Mouse (Mus musculus): ENCODE measurements around the gene Hmgcs2.

Gene Hmgcs2

DNA sequence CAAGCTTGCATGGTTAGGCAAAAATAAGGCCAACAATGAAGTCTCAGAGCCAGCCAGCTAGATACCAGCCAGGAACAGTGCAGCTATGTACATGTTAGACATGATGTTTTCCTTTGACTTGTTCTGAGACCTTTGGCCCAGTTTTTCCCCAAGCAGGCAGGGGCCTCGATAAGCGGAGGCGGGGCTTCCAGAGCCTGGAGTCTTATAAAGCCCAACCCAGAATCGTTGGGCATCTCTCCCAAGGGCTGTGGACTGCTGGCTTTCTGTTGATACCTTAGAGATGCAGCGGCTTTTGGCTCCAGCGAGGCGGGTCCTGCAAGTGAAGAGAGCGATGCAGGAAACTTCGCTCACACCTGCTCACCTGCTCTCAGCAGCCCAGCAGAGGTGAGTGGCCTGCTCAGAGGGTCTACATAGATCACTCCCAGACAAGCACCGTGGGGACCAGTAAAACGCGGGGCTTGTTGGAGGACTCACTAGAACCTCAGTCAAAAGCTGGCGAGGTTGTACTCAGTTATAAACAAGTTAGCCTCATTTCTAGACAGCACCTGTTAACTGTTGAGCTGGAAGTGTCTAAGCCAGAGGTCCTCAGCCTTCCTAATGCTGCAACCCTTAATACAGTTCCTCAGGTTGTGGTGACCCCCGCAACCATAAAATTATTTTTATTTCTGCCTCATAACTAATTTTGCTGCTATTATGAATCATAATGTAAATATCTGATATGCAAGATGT is at the start of gene Hmgcs2:
TSS of gene Hmgcs2 (plus strand) at position 232 of the 729 bp plus-strand sequence.
- no peak for ATAC-seq (ENCODE audit: low TSS enrichment)

DNA sequence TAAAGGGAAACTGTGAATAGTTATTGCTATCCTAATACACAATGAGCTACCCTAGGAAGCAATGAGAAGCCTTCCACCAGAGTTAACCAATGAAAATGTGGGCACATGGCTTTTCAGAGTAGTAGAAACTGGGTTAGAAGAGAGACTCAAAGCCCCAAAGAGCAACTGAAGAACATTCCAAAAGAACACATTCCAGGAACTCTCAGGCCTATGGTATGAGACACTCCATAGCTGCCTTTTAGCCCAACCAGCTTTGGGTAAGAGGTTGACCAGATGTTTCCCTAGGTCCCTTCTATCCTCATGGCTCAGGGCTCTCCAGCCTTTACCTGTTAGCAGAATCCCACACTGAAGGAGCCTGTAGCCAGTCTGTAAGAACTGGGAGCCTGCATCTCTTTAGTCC is 46.7 kb upstream of the Hmgcs2 start:
- ATAC-seq (ENCODE audit: low TSS enrichment): no peak

DNA sequence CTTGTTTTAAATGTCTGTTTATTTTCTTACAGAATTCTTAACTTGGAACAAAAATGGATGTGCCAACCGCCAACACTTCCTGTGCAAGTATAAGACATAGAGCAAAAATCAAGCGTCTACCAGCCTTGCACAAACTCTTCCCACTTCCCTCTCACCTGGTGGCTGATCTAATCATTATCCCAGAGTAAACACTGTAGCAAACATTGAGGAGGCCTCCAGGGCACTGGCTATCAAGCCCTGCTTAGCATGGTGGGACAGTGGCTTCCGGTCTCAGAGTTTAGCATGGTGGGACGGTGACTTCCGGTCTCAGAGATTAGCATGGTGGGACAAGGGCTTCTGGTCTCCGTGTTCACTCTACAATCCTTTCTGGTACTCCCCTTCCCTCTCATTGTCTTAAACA is 44.0 kb upstream of the Hmgcs2 start:
- no peak for ATAC-seq (ENCODE audit: low TSS enrichment)

DNA sequence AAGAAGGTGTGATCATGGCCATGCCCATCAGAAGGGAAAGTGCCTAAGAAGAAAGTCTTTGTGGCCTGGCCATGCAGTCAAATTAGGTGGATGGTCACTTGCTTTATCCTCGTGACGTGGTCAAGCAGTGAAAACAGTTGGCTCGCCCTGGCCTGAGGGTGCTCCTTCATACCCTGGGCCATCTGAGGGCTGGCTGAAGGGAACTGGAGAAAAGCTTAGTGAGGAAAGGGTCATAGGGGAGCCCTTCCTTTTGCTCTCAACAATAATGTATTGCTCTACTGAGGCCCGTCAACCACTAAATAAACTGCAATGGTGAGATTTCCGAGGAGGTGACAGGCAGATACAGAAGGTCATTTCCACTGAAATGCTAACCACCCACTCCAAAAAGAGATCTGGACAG is 43.0 kb upstream of the Hmgcs2 start:
- ATAC-seq (ENCODE audit: low TSS enrichment): no peak

DNA sequence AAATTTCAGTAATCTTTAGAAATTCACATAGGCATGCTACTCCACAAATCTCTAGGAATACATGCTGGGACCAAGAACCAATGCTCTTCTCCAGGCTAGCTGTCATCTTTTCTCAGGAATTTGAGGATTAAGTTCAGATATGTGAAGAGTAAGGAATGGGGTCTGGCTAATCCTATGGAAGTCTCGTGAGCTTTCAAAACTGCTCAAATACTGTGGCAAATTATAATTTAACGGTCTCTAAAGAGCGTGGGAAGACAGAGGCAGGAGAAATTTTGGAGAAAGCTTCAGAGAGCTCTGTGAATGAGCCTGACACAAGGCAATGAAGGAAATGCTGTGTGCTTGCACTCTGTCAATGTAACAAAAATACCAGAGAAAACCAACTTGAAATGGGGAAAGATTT is 42.1 kb upstream of the Hmgcs2 start:
- ATAC-seq (ENCODE audit: low TSS enrichment): no peak

DNA sequence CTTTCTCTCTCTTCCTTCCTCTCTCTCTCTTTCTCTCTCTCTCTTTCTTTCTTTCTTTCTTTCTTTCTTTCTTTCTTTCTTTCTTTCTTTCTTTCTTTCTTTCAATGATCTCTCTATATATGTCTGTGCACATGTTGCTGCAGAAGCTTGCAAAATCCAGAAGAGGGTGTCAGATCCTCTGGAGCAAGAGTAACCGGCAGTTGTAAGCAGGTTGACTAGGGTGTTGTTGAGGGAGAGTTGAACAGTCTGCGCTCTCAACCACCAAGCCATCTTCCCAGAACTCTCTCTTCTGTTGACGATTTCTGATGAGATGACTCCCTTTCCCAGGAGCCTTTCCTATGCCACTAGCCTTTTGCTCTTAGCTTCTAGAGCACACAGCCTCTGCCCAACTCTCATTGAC is 38.2 kb upstream of the Hmgcs2 start:
- no peak for ATAC-seq (ENCODE audit: low TSS enrichment)

DNA sequence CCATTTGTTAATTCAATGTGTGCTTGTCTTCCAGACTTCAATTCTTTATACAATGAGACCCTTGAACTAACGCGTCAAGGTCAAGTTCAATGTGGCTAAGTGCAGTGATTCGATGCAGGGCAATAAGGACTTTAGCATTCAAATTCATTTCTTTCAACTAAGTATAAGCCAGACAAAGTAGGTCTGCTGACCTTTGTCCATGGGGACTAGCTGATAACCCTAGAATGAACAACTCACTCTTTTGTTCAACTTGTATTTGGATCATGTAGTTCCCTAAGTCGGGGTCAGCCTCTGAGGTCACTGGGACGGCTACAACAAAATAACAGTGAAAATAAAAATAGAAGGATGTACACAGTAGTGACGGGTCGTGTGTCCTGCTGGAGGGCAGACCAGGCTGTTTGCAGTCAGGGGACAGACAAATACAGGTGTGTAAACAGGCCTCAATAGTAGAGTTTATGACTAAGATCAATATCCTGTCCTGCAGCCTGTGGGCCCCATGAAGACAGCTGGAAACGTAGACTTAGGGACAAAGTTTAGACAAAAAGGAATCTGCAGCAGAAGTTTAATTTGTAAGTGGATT is 37.7 kb upstream of the Hmgcs2 start:
- no peak for ATAC-seq (ENCODE audit: low TSS enrichment)

DNA sequence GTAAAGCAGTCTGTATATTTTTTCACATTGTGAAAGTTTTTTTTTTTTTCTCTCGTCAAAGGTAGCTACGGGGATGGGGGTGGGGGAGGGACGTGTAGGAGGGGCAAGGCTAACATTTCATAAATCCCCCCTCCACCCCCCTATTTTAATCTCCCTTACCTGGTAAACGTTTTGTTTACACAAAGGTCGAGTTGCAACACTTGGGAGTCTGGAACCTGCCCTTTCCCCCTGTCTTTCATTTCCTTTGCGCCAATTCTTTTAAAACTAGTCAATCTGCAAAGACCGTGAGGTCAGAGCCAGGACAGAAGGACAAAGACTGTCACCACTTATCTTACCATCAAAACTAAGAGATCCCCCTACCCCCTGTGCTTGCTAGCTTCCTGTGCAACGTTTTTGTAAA is 34.3 kb upstream of the Hmgcs2 start:
- ATAC-seq (ENCODE audit: low TSS enrichment): no peak

DNA sequence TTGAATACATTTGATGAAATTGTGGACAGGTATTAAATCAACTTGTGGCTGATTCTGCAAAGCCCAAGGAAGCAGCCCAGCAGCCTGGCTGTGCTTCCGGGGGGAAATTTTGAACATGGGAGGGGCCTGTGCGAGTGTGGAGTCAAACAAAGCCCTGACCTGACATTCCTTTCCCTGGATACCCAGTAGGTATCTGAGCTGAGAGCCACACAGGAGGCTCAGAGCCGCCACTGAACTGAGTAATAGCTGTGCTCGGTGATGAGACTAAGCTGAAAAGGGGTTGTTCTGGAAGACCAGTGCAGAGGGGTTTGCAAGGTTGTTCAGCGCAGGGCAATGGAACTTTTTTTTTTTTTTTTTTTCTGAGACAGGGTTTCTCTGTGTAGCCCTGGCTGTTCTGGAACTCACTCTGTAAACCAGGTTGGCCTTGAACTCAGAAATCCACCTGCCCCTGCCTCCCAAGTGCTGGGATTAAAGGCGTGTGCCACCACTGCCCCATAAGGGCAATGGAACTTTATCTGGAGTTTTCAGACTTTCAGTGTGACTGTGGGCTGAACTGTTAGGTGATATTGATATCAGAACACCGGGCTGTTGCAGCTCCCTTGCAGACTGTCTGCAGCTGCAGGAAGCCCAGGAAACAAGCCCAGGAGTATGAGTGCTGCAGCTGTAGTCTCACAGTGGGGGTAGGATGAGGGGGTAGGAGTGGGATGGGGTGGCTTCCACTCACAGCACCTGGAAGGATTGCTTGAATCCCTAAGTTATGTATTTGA is 33.1 kb upstream of the Hmgcs2 start:
- ATAC-seq (ENCODE audit: low TSS enrichment): no peak

DNA sequence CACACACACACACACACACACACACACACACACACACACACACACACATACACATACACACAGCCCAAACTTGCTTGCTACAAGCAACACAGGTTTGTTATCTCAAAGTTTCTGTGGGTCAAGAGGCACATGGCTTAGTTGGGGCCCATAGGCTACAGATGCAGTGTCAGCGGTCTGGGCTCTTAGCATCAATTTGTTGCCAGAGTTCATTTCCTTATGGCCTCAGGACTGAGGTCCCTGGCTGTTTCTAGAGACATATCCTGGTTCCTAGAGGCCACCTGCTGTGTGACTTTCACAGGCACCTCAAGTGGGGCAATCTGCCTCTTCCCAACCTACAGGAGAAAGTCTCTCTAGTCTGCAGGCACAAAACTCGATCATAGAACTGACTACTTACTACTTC is 30.9 kb upstream of the Hmgcs2 start:
- ATAC-seq (ENCODE audit: low TSS enrichment): peak; percentile 21; the same call in 1 of the 2 replicates

DNA sequence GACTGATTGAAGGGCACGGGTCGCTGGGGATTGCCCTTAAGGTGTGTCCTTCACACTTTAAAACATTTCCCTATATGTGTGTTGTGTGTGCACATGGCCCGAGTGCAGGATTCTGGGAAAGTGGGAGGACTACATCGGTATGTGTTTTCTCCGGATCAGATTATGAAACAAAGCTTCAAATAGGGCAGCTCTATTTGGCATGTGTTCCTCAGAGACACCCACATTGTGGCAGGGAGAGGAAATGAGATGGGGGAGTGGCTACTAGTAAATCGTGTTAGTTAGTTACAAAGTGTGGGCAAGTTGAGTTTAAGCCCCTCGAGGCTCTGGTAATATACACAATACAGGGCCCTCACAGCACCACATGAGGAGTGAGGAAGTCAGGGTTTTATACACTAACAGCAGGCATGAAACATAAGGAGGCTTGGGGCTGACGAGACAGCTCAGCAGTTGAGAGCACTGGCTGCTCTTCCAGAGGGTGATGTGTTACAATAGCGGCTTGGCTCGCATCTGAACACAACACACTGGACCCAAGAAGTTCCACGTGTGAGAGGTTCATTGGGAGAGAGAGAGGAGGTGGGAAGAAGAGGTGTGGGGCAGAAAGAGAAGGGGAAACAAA is 30.3 kb upstream of the Hmgcs2 start:
- peak; percentile 95 for ATAC-seq (ENCODE audit: low TSS enrichment)

DNA sequence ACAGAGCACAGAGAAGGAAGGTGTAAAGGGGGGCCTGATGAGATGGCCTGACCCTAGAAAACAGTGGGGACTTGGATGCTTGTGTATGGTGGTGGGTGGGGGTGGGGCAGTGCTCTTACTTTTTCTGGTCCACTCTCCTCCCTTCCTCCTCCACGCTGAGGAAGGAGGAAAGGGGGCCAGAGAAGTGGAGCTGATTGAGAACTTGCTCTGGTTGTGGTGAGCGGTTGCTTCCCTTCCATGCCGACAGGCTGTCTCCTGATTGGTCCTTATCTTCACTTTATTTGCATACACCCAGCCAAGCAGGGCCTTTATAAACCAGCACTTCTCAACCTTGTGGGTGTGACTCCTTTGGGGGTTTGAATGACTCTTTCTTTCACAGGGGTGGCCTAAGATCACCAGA is 26.2 kb upstream of the Hmgcs2 start:
- ATAC-seq (ENCODE audit: low TSS enrichment): no peak

DNA sequence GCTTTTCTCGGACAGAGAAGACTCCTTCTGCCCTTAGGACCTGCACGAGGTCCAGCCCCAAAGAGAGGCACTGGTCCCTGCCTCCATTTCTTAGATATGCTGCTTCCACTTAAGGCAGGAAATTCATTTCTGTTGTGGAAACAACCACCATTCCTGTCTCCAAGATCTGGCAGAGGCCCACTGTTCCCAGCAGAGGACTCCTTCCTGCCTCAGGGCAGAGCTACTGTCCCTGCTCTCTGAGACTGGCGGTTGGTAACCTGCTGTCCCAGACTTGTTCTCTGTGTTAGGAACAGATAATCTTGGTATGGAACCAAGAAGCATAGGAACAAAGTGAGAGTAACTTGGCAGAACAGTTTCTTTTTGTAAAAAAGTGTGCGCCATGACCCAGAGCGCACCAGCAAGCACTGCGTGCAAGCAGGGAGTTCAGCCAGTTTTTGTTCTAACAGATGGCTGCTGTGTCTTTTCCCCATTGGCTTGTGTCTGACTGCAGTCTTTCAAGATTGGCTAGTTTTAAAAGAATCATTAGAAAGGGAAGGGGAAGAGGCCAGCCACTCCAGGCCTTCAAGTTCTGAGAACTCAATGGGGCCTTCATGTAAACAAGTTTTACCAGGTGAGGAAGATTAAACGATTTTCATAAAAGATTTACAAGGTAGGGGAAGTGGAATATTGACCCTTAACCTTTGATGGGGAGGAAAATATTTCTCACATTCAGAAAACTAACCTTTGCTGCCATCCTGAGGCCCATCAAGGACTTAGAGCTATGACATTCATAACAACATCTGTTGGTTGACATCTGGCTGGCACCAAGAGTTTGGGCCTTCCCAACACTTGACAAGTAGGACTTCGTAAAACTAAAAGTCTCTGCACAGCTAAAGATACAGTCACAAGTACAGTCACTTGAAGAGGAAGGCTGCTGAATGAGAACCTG is 25.3 kb upstream of the Hmgcs2 start:
- ATAC-seq (ENCODE audit: low TSS enrichment): no peak

DNA sequence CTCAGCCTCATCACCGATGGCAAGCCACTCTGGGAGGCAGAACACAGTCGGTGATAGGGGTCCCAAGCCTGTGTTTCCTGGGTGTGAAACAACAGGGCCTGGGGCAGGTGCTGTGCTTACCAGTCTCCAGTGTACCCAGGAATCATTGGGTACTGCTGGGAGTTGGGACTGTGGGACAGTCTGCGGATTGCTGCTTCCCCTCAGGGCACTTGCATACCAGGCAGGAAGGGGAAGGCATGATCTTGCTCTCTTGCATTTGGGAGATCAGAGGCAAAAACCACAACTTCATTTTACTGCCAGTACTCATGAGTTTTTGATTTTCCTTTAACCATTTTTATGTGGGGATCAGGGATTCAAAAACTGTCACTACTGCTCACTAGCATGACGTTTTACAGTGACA is 21.5 kb upstream of the Hmgcs2 start:
- peak; percentile 17; the same call in 1 of the 2 replicates for ATAC-seq (ENCODE audit: low TSS enrichment)

DNA sequence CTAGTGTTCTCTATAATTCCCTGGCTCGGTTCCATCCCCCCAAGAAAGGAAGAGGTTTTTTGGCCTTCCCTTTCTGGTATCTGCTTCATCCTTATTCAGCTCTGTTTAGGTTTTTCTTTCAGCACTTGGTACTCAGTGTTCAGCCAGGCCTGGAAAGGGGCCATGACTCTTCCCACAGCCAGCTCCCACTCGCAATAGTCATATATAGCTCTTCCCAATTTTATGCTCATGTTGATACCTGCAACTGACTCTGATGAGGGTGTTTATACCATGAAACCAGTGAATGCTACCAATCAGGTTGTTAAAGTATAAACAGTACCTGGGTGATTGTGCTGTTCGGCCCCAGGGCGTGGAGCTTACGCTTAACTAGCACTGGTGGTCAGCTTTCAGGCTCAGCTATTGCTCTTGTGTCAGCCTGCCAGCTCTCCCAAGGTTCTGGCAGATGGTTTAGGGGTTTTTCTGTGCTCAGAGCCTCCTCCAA is 20.9 kb upstream of the Hmgcs2 start:
- ATAC-seq (ENCODE audit: low TSS enrichment): peak; percentile 97

DNA sequence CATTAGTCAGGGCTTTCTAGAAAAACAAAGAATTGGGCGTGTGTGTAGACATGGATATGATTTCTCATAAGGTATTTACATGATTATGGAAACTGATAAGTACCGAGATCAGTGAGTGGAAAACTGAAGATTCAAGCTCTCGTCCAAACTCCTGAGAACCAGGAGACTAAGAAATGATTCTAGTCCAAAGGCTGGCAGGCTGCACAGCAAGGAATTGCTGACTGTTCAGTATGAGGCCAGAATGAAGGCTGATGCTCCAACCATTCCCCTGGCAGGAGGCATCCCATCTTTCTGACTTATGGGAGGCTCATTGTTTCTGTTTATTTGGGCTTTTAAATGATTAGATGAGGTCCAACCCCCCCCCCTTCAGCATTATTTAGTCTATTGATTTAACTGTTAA is 19.7 kb upstream of the Hmgcs2 start:
- no peak for ATAC-seq (ENCODE audit: low TSS enrichment)

DNA sequence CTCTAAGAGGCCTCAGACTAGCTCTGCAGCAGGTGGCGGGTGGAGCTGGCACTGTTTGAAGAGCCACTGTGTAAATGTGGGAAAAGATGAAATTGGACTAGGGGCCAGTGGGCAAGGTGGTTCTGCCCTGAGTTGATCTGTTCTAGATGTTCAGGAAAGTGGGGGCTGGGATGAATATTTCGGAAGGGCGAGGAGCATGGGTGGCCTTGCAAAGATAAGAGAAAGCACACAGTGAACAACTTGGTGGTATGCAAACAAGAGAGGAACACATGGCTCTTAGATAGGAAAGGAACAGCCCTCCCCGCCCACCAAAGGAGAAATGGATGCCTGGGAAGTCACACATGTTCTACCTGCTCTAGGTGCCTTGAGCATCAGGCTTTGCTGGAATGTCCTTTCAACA is 18.8 kb upstream of the Hmgcs2 start:
- no peak for ATAC-seq (ENCODE audit: low TSS enrichment)

DNA sequence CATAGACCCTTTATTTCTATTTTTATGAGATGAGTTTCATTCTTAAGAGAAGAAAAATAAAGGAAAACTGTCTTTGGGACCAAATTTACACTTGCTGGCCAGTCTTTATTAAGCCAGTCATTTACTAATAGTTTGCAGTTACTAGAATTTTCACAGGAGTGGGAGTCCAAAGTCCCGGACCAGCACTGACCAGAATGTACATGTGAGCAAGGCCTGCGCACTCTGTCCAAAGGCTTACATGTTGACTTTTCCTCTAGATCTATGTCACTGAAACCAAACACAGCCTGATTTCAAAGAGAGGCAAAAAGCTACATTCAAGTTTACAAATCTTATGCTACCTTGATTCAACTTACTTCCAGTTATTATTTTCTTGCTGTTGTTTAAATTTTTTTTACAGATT is 18.1 kb upstream of the Hmgcs2 start:
- no peak for ATAC-seq (ENCODE audit: low TSS enrichment)

DNA sequence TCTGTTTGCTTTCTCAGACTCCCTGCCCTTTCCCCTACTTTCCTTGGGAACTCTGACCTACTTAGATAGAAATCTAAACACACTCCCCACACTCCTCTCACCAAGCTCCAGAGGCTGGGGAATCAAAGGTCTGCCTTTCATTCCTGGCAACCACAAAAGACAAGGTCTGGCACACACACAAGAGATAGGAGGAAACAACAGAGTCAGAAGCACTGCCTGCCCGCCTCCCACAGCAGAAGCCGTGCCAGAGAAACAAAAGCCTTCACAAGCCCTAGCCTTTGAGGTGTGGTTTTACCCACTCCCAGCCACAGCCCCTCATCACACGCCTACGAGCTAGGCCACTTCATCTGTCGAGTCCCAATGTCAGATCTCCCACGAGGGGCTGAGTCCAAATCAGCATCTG is 13.0 kb upstream of the Hmgcs2 start:
- ATAC-seq (ENCODE audit: low TSS enrichment): peak; percentile 34; the same call in 1 of the 2 replicates

DNA sequence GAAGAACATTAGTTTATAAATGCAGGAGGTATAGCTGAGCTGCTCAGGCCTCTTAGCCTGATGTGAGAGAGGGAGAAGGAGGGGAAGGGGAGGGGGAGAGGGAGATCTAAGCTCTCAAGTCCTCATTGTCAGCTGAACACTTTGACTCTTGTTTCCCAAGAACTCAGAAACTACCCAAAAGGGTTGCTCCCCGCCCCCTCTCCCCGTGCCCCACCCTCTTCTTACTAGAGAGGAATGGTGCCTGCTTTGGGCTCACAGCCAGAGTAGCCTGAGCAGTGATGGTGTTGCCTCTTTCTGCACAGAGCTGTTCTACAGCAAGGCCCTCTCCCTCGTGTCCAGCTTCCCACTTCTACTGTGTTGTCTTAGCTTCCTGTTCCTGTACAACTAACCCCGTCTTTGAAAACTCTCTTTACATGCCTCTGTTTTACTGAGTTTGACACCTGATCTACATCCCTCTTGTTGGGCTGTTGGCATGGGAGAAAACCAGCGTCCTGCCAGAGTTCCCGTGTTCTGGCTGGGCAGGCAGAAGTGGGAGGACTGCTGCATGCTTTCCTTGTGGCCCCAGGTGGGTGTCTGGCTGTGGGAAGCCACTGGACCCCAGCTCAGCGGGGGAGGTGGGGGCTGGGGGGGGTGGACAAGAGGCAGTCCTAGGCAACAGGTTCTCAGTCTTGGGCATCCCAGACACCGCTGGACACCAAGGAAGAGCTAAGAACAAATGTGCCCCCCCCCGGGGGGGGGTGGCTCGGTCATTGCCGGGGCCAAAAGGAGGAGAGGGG is 6.4 kb upstream of the Hmgcs2 start:
- no peak for ATAC-seq (ENCODE audit: low TSS enrichment)

DNA sequence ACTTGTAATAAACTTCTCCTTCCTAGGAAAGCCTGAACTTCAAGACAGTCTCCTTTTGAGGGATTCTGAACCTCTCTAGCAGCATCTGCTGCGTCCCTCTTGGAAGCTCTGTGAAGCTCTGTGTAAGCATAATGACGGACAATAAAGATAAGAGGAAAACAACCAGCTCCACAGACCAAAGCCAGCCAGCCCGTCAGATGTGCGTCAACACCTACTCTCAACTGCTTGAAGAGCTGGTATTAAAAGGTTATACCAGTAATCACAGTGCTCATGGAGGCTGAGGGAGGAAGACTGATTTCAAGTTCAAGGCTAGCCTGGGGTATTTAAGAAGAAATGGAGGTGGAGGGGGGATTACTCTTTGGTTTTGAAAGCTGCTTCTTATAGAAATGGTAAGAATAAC is 553 bp upstream of the Hmgcs2 start:
- ATAC-seq (ENCODE audit: low TSS enrichment): no peak
